Mouse (Mus musculus) limb, embryonic 14.5 days (tissue): ENCODE measurements around the gene Ncmap. TPM values are rescaled to one million over a fixed set of nuclear protein-coding genes. Genes with fewer than 3 reads are reported as not detected.
"Not testable (repeated sequence)": the region's sequence is repeated elsewhere in the genome, so short reads cannot be mapped to it uniquely, and the experiment has no call there.

ENCODE experiments used
- ATAC-seq: fragments of 200-750 bp; cut with Nextera tagmentation; 2 replicates; pipeline ENCODE4 v1.8.0; 2017; ENCODE audit warnings: low read depth, moderate number of reproducible peaks, moderate TSS enrichment; ENCODE audit not compliant: low FRiP score
- DNase-seq: peaks from one replicate; pipeline ENCODE4 v3.0.0-alpha.2; 2015; ENCODE audit warnings: low spot score
- H3K27ac ChIP-seq: fragments of 300-500 bp; sonication (generic); replicated peaks from 2 replicates; pipeline ENCODE4 v1.5.1; 2014; ENCODE audit warnings: low read depth, mild to moderate bottlenecking, low read length, moderate library complexity, mixed read lengths
- H3K27me3 ChIP-seq: fragments of 300-500 bp; sonication (generic); 2 replicates; pipeline ENCODE4 v1.6.1; 2014; ENCODE audit warnings: low read length, mixed read lengths; ENCODE audit not compliant: control insufficient read depth, insufficient read depth
- H3K36me3 ChIP-seq: fragments of 300-500 bp; sonication (generic); 2 replicates; pipeline ENCODE4 v1.6.1; 2014; ENCODE audit warnings: mild to moderate bottlenecking, low read length, moderate library complexity, mixed read lengths; ENCODE audit not compliant: control insufficient read depth, insufficient read depth
- H3K4me1 ChIP-seq: fragments of 300-500 bp; sonication (generic); 2 replicates; pipeline ENCODE4 v1.6.1; 2014; ENCODE audit warnings: antibody characterized with exemption, low read length, mixed read lengths; ENCODE audit not compliant: control insufficient read depth, insufficient read depth
- H3K4me2 ChIP-seq: fragments of 300-500 bp; sonication (generic); replicated peaks from 2 replicates; pipeline ENCODE4 v1.6.1; 2014; ENCODE audit warnings: low read depth, mild to moderate bottlenecking, low read length, moderate library complexity; ENCODE audit not compliant: severe bottlenecking
- H3K4me3 ChIP-seq: fragments of 300-500 bp; sonication (generic); replicated peaks from 2 replicates; pipeline ENCODE4 v1.5.1; 2014; ENCODE audit warnings: low read length
- H3K9ac ChIP-seq: fragments of 300-500 bp; sonication (generic); 2 replicates; pipeline ENCODE4 v1.6.1; 2014; ENCODE audit warnings: mild to moderate bottlenecking, low read depth, low read length, moderate library complexity; ENCODE audit not compliant: severe bottlenecking
- H3K9me3 ChIP-seq: fragments of 300-500 bp; sonication (generic); 2 replicates; pipeline ENCODE4 v1.6.1; 2016; ENCODE audit warnings: low read length; ENCODE audit not compliant: control insufficient read depth
- POLR2A ChIP-seq: fragments of 200-500 bp; IDR thresholded peaks from 2 replicates; pipeline ENCODE4 v1.8.0; 2012; ENCODE audit warnings: inconsistent platforms, mild to moderate bottlenecking, moderate library complexity, borderline replicate concordance; ENCODE audit not compliant: insufficient read depth, insufficient read length; ENCODE audit errors: extremely low read depth
- WGBS: fragments of 180-500 bp; shearing (Covaris S2); extraction: QIAGEN DNeasy Blood & Tissue Kit; methylation state at CpG from one replicate; pipeline ENCODE4 v1.1.7; 2014; 5-methylcytosine and 5-hydroxymethylcytosine counted together
- polyA plus RNA-seq, 2 experiments: library from polyadenylated mRNA; depleted of rRNA in 1 of 2; stranded (reverse) in 1 of 2; unstranded in 1 of 2; fragments of >200 nt; fragmentation: Nextera tagmentation in 1 of 2; extraction: Ambion mirVana in 1 of 2; gene quantifications; 2 replicates each; pipeline versions ENCODE4 v1.2.1 to v1.2.3; 2012 to 2014

The Ncmap gene
- polyA plus RNA-seq, 2 experiments, result 11.9 to 20.9 TPM

GRCm38 (mm10) chr4:135358736-135359135 is 39.3 kb downstream of the Ncmap start:
- H3K9me3 ChIP-seq, result no peaks in the 10 kb centered on the region
- H3K27ac ChIP-seq, result no peak overlapping the region
- H3K4me3 ChIP-seq, result no peak overlapping the region
- H3K36me3 ChIP-seq, result no peaks in the 10 kb centered on the region
- TF ChIP-seq POLR2A, result no peak
- DNase-seq, result peak; percentile 74
- H3K27me3 ChIP-seq, result no peaks in the 10 kb centered on the region
- H3K4me2 ChIP-seq, result no peak overlapping the region
- WGBS, result under 1% methylated on average over 5 of the region's 6 CpGs
- peaks cover 7% of the 10 kb centered on the region for H3K4me1 ChIP-seq
- ATAC-seq, result no peak
- H3K9ac ChIP-seq, result no peak overlapping the region

- TF ChIP-seq POLR2A, result no peak
Observed at GRCm38 (mm10) chr4:135357221-135357920, 40.7 kb downstream of the Ncmap start.

GRCm38 (mm10) chr4:135355886-135356550 is 42.0 kb downstream of the Ncmap start:
- H3K9me3 ChIP-seq, result no peaks in the 10 kb centered on the region
- no peak overlapping the region for H3K27ac ChIP-seq
- 0 out of 2 replicates have a peak, but pooled peaks cover 4% of the 10 kb centered on the region for H3K36me3 ChIP-seq
- H3K9ac ChIP-seq, result no peak overlapping the region
- DNase-seq (no peak), ATAC-seq (no peak)
- H3K27me3 ChIP-seq, result no peaks in the 10 kb centered on the region
- peaks cover 17% of the 10 kb centered on the region for H3K4me1 ChIP-seq
- H3K4me3 ChIP-seq, result no peak overlapping the region
- no peak for TF ChIP-seq POLR2A
- no peak overlapping the region for H3K4me2 ChIP-seq
- WGBS, result 71% methylated on average over 9 of the region's 9 CpGs

More at GRCm38 (mm10) chr4:135357221-135357920, 40.7 kb downstream of the Ncmap start:
- Histone ChIP-seq H3K27ac (no peak overlapping the region), H3K27me3 (no peaks in the 10 kb centered on the region), H3K9me3 (no peaks in the 10 kb centered on the region), H3K4me2 (no peak overlapping the region), H3K4me3 (no peak overlapping the region), H3K36me3 (no peaks in the 10 kb centered on the region), H3K9ac (no peak overlapping the region), H3K4me1 (peaks cover 7% of the 10 kb centered on the region)
- ATAC-seq (no peak), DNase-seq (no peak)
- WGBS, result 86% methylated on average over 12 of the region's 12 CpGs

GRCm38 (mm10) chr4:135354751-135355150 is 43.3 kb downstream of the Ncmap start:
- H3K27ac ChIP-seq, result peak overlapping the region; percentile 95
- peaks cover 17% of the 10 kb centered on the region for H3K4me1 ChIP-seq
- H3K4me2 ChIP-seq, result peak overlapping the region; percentile 79; the same call in 1 of the 2 replicates
- H3K27me3 ChIP-seq, H3K9ac ChIP-seq, H3K9me3 ChIP-seq, H3K36me3 ChIP-seq, H3K4me3 ChIP-seq, ATAC-seq, DNase-seq: not testable (repeated sequence)

GRCm38 (mm10) chr4:135353794-135354450 is 44.1 kb downstream of the Ncmap start:
- TF ChIP-seq POLR2A, result no peak
- peak overlapping the region; percentile 98 for H3K9ac ChIP-seq
- 14% methylated on average over 12 of the region's 12 CpGs for WGBS
- peak overlapping the region; percentile 94 for H3K4me3 ChIP-seq
- H3K9me3 ChIP-seq, result no peaks in the 10 kb centered on the region
- peak overlapping the region; percentile 95 for H3K27ac ChIP-seq
- ATAC-seq (no peak), DNase-seq (peak; percentile 10)
- peaks cover 17% of the 10 kb centered on the region for H3K4me1 ChIP-seq
- peak overlapping the region; percentile 79 for H3K4me2 ChIP-seq
- no peaks in the 10 kb centered on the region for H3K27me3 ChIP-seq
- H3K36me3 ChIP-seq, result peaks cover 11% of the 10 kb centered on the region
